Mouse (Mus musculus): ENCODE data around the gene Copg2. TPM values are rescaled to one million over a fixed set of nuclear protein-coding genes. Genes with fewer than 3 reads are reported as not detected.

Copg2 gene
- polyA plus RNA-seq, 1 experiment from 2014 or later, result 58.4 TPM

DNA sequence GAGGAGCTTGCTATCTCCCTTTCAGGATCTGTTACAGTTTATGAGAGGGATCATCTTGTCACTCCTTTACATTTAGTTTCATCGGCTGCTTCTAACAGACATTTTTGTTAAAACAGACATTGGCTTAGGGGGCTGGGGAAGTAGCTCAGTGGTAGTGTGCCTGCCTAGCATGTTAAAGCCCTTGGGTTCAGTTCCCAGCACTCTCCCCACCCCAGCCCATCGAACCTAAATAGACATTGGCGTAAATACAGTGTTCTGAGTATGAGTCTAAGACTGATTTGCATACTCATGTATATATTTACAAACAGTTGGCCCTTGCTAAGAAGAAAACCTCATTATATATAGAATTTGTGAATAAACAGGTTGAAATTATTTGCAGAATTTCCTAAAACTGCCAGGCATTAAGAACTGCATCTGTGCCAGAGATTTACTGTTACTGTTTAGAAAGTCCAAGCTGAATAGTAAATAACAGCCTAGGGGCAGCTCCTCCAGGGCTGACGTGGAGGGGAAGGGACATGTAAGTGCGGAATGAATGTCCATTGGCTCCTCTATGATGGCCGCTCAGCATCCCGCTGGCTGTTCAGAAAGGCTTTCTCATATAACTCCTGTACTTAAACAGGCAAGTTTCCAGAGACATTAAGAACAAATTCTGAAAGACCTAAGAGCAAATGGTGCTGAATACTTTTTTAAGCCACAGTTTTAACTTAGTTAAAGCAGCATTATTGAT, 148.8 kb downstream of the Copg2 start:
- no peaks in the 10 kb centered on the region for H3K27me3 ChIP-seq
- in situ Hi-C loops (cut with MboI; ENCODE audit: low pct_unique_long_range_greater_than_20kb), result no loop called here
- no peak for TF ChIP-seq CTCF (IDR thresholded peaks at IDR 0.05)
- no peak for ATAC-seq
- POLR2A ChIA-PET, result no interaction called here
- CTCF ChIA-PET, result no interaction called here
- no peak for DNase-seq (ENCODE audit: low read depth, low spot score)

DNA sequence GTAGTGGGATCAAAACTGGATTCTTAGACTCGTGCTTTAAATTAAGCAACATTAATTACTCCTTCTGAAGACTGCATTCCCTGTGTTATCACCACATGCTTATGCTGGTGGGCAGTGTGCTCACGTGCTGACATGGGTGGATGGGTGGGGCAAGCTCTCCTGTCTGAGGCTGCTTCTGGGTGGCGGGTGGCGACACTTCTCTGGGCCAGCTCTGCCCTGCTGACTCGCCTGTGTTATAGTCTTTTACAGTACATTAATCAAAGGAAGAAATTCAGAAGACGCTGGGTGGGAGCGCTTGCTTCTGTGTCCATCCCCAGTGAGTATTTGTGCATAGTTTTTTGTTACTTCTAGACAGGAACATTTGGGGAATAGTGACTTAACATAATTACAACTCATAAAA, 151.0 kb downstream of the Copg2 start:
- ATAC-seq, result no peak
- in situ Hi-C loops (cut with MboI; ENCODE audit: low pct_unique_long_range_greater_than_20kb), result no loop called here
- H3K27me3 ChIP-seq, result no peaks in the 10 kb centered on the region
- DNase-seq (ENCODE audit: low read depth, low spot score), result no peak
- TF ChIP-seq CTCF (IDR thresholded peaks at IDR 0.05), result no peak
- POLR2A ChIA-PET, result interaction anchor here (0.9 to 1.1 kb wide), 2 partner anchors 11 to 167 kb away, joined by 3 to 4 read pairs; no protein-coding TSS in a partner anchor
- CTCF ChIA-PET, result no interaction called here

DNA sequence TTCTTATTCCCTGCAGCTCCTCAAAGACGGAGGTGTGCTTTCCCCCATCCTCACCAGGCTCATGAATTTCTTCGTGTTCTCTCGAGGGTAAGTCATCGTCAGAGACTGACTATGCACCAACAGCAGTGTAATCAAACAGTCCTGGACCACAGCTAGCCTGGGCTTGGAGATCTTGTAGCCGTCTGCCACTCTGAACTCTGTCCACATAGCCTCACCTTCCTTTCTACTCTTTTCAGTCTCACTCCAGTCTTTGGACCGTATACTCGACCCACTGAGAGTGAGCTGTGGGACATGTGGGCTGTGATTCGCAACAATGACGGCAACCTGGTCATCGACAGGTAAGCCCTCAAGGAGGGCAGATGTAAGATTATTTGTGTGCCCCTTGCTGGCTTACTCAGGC, 151.7 kb downstream of the Copg2 start:
- ChIA-PET CTCF (no interaction called here), POLR2A (interaction anchor here (0.9 to 1.1 kb wide), 2 partner anchors 10 to 166 kb away, joined by 3 to 4 read pairs; no protein-coding TSS in a partner anchor)
- no peaks in the 10 kb centered on the region for H3K27me3 ChIP-seq
- TF ChIP-seq CTCF (IDR thresholded peaks at IDR 0.05), result no peak
- in situ Hi-C loops (cut with MboI; ENCODE audit: low pct_unique_long_range_greater_than_20kb), result no loop called here
- DNase-seq (ENCODE audit: low read depth, low spot score), result no peak
- no peak for ATAC-seq

DNA sequence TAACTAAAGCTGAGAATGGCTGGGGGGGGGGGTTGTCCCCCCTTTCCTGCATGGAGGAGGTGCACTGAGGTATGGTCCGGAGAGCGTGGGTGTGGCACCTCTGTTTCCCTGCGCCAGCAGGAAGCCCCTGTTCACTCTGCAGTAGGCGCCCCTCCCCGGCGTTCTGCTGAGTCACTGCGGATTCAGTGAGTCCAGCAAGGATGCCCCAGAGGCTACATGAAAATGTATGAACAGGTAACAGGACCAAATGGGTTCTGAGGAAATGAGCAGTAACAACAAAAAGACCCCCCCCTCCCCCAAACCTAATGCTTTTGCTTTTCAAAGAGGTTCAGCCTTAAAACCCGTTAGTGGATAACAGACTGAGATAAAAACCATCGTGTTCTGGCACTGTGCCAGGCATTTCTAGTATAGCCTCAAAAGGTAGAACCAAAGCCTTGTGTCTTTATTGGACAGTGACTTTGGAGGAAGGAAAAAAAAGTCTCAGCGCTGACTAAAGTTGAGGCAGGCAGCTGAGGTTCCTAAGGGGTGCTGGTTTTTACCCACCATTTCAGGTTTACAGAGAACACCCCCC, 157.3 kb downstream of the Copg2 start:
- no peak for TF ChIP-seq CTCF (IDR thresholded peaks at IDR 0.05)
- H3K27me3 ChIP-seq, result no peaks in the 10 kb centered on the region
- in situ Hi-C loops (cut with MboI; ENCODE audit: low pct_unique_long_range_greater_than_20kb), result no loop called here
- ChIA-PET POLR2A (interaction anchor here (1.2 kb wide), 1 partner anchor 66 kb away, joined by 3 read pairs; no protein-coding TSS in a partner anchor), CTCF (no interaction called here)
- no peak for DNase-seq (ENCODE audit: low read depth, low spot score)
- ATAC-seq, result no peak

DNA sequence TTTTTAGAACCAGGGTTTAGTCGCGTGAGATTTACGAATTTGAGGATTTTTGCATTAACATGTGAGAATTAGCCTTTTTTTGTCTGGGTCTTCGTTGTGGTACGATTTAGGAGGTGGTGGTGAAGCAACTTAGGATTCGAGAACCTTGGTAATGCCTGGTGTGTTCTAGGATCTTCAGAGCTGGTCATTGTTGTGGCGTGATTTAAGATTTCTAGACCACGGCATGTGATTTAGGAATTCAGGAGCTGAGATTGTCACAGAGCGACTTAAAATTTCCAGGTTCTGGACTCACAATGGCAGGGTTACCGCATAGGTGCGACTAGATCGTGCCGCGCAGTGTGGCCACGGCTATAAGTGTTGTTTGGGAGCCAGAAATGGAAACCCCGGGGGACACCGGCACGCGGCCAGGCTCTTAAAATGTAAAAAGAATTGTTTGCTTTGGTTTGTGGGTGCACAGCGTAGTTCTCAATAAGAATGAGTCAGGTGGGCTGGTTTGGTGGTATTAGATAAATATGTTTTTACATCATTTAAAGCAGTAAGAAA, 158.1 kb downstream of the Copg2 start:
- ChIA-PET POLR2A (interaction anchor here (1.2 kb wide), 1 partner anchor 67 kb away, joined by 3 read pairs; no protein-coding TSS in a partner anchor), CTCF (no interaction called here)
- no peak for ATAC-seq
- in situ Hi-C loops (cut with MboI; ENCODE audit: low pct_unique_long_range_greater_than_20kb), result no loop called here
- DNase-seq (ENCODE audit: low read depth, low spot score), result no peak
- no peaks in the 10 kb centered on the region for H3K27me3 ChIP-seq
- TF ChIP-seq CTCF (IDR thresholded peaks at IDR 0.05), result no peak

DNA sequence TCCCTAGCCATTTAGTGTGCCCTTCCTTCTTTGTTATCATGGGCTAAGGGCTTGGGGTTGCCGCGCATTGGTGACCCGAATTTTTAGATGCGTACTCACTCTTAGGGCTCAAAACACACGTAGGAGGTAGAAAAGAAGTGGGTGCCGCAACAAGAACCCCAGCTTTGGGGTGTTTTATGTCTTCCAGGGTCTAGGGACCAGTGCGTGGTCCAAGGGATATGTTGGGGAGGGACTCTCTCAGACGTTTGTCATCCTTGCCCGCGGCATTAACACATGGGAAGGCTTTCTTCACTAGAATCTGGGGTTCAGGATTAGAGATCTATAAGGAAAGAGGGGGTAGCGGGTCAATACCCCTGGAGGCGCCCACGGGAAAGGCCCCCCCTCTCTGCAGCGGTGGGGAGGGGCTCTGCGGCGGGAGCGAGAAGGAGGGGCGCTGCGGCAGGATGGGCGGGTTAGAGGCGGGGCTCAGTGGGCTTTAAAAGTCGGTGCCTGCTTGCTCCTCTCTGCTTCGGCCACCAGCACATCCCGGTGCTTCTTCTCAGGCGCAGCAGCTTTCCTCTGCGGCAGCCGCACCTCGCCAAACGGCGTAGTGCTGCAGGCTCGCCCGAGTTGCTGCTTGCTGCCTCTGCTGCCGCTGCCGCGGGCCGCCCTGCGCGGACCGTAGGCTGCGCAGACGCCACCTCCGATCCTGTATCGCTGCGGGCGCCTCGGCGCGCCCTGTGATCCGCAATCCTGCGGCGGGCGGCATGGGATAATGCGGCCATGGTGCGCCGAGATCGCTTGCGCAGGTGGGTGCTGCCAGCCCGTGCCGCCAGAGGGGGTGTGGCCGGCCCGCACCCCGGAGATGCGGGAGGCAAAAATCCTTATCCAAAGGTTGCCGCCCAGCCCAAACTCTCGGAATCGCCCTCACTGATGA, 158.8 kb downstream of the Copg2 start:
- DNase-seq (ENCODE audit: low read depth, low spot score) (no peak), ATAC-seq (no peak)
- in situ Hi-C loops (cut with MboI; ENCODE audit: low pct_unique_long_range_greater_than_20kb), result no loop called here
- H3K27me3 ChIP-seq, result no peaks in the 10 kb centered on the region
- ChIA-PET CTCF (no interaction called here), POLR2A (no interaction called here)
- no peak for TF ChIP-seq CTCF (IDR thresholded peaks at IDR 0.05)

DNA sequence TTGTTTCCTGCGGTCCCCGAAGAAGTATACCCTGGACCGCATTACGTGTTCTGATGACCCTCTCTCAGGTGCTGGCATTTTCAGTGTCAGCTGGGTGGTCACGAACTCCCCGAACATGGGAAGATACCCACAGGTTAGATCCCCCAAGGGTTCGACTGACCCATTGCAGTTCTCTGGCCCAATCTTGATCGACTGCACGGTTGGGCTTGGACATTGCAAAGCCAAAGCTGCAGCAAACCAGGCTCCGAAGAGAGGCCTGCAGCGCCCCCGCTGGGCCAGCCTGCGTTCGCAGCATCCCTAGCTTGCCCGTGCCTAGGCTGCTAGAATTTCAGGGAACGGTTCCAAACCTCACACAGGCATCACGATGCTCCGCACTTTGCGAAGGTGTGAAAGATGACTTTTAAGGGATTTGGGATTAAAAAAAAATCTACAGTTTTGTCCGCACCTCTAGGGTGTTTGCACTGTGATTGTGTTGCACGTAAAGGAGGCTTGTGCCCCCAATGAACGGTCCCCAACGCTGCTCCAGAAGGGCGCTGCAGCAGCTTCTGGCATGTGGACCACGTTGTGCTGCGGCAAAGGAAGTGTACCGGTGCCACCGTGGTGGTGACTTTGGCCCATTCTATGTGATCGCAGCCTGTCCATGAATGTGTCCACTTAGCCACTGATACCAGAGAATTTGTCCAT, 159.6 kb downstream of the Copg2 start:
- in situ Hi-C loops (cut with MboI; ENCODE audit: low pct_unique_long_range_greater_than_20kb), result no loop called here
- H3K27me3 ChIP-seq, result no peaks in the 10 kb centered on the region
- TF ChIP-seq CTCF (IDR thresholded peaks at IDR 0.05), result no peak
- ChIA-PET POLR2A (no interaction called here), CTCF (no interaction called here)
- DNase-seq (ENCODE audit: low read depth, low spot score) (no peak), ATAC-seq (no peak)

DNA sequence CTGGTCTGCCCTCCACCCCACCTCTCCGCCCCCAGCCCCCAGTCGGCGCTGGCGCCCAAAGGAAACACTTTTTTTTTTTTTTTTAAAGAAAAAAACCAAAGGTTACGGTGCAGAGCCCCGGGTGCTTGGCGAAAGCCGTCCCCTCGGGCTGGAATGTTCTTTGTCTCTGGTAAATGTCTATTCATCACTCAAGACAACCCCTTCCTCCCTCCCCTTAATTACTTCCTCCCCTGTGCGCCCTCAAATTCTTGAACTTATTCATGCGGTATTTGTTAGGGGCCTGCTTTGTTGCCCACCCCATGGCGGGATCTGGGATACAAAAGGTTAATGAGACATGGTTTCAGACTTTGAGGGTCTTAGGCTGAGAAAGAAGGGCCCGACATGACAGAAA, 160.2 kb downstream of the Copg2 start:
- TF ChIP-seq CTCF (IDR thresholded peaks at IDR 0.05), result no peak
- no peaks in the 10 kb centered on the region for H3K27me3 ChIP-seq
- ATAC-seq, result no peak
- ChIA-PET CTCF (no interaction called here), POLR2A (no interaction called here)
- in situ Hi-C loops (cut with MboI; ENCODE audit: low pct_unique_long_range_greater_than_20kb), result no loop called here
- no peak for DNase-seq (ENCODE audit: low read depth, low spot score)

DNA sequence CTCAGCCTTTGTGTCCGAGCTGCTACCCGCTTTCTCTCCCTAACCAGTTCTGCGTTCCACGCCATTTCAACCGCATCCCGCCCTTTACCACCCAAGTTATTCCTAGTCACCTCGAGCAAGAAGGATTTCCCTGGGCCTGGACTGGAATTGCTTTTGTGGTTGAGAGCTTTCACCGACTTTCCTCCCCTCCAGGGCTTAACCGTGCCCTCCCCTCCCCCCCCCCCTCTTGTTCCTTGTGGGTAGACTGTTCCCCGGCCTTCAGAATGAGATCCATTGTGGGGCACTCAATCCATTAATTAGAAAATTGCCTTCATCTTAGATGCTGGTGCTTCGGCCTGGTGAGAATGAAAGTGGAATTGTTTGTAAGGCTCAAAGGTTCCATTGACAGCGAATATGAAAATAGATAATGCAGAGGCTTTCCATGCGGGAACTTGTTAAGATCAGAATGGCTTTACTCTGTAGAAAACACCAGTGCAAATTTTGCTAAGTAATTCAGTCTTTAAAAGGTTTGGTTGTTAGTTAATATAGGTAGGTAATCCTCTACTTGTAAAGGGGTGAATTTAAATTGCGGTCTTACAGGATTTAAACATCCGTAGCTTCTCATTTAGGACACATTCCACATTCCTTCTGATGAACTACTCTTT, 160.7 kb downstream of the Copg2 start:
- ATAC-seq (no peak), DNase-seq (ENCODE audit: low read depth, low spot score) (no peak)
- in situ Hi-C loops (cut with MboI; ENCODE audit: low pct_unique_long_range_greater_than_20kb), result no loop called here
- ChIA-PET POLR2A (interaction anchor here (0.8 kb wide), 1 partner anchor 11 kb away, joined by 3 read pairs; no protein-coding TSS in a partner anchor), CTCF (no interaction called here)
- no peaks in the 10 kb centered on the region for H3K27me3 ChIP-seq
- no peak for TF ChIP-seq CTCF (IDR thresholded peaks at IDR 0.05)
